Mouse (Mus musculus): Measurements from ENCODE around the gene Dag1.
"Not testable (repeated sequence)": the region's sequence is repeated elsewhere in the genome, so short reads cannot be mapped to it uniquely, and the experiment has no call there.

Gene Dag1

DNA sequence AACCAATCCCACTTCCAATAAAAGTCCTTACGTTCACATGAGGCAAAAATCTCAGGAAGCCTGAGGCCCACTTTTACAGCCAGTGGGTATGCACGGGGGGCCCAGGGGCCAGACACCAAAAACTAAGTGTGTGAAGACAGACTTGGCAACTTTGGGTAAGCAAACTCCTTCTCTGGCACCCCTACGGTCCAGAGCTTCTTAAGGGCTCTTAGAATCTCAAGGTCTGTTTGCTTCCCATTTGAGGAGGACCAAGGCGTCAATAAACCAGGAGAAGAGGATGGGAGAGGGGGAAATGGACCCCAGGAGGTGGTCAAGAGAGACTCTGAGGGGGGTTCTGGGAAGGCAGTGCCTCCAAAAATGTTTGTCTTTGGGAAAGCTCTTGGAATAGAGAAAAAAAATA is 9.7 kb upstream of the Dag1 start:
- no peak for DNase-seq (ENCODE audit: low spot score)

DNA sequence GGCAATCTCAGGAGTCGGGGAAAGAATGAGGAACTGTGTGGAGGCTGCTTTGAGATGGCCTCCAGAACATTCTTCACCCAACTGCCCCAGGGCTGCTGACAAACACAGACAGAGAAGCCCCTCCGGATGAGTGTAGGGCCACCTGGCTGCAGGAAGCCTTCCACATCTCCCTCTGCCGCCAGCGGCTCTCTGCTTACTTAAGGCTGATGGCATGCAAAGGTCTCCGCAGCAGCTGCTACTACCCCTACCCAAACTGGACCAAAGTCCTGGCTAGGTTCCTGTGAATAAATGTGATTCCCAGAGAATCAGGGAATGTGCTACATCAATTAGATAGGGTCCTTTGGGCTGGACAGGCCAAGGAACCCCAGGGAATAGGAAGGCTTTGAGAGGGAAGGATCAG is 8.9 kb upstream of the Dag1 start:
- DNase-seq (ENCODE audit: low spot score), result no peak

DNA sequence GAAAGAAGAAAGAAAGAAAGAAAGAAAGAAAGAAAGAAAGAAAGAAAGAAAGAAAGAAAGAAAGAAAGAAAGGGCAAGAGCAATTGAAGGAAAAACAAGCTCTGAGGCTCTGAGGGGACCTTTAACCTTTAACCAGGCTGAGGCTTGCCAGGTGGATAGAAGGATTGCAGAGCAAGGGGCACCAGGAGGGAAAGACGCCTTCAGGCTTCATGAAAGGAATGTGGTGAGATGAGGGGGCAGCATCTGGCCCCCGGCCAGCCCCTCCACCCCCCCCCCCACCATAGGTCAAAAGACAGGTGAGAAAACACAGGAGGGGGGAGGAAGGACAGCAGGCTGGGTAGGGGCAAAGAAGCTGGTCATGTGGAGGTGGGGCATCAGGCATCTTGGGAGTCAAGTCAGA is 8.2 kb upstream of the Dag1 start:
- DNase-seq (ENCODE audit: low spot score), result no peak

DNA sequence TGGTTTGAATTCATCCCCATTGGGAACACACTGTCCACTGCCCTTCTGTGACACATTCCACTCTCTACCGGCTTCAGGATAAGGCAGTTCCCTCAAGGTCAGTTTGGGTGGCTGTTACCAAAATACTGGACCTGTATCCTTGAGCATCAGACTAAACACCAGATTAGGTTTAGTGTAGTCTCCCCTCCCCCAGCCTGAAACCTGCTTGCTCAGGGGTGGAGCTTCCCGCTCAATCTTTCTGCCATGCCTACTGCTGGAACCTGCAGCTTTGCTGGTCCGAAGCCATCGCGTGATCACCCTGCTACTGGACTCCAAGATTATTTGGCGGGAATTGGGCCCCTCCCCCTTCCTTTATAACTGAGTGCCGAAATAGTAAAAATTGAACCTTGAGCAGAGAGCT is 4.9 kb upstream of the Dag1 start:
- not testable (repeated sequence) for DNase-seq (ENCODE audit: low spot score)

DNA sequence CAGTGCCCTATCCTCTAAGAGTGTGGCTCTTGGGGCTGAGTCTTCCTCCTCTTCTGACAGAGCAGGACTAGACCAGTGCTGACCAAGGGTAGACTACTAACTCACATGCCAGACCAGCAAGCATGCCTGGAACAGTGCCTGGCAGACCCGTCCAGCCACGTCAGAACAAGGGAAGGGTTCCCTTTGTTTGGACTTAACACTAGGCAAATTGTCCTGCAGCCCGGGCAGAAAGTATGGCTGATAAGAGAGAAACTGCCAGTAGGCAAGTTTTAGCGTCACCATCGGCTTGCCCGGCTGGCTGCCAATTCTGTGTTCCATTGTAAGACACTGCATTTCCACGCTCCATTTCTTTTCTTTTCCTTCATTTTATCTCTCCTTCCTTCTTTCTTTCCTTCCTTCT is 3.9 kb upstream of the Dag1 start:
- DNase-seq (ENCODE audit: low spot score), result no peak

DNA sequence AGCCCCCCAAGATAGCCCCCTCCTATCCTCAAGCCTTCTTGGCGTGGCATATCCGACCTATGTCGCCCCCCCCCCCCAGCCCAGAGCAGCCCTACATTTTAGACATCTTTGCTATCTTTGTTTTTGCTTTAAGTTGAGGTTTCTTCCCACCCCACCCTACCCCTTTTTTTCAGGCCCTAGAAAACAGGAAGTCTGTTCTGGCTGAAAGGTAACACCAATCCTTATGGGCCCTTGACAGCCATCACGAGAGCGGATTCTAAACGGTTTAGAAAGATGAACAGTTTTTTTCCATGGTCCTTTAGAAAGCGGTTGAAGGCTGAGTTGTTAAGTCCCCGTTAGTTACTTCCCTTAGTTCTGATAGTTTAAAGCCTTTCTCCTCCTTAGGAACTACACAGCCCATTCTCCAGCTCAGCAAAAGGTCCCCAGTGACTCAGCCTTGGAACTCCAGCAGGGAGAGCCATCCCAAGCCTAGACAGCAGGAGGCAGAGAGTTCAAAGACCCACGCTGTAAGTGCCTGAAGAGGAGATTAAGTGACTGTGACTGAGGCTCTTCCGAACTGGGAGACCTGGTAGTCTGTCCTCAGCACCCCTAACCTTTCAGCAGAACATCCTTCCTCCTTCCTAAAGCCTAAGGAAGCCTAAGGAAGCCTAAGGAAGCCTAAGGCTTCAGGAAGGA is 2.6 kb upstream of the Dag1 start:
- DNase-seq (ENCODE audit: low spot score), result no peak

DNA sequence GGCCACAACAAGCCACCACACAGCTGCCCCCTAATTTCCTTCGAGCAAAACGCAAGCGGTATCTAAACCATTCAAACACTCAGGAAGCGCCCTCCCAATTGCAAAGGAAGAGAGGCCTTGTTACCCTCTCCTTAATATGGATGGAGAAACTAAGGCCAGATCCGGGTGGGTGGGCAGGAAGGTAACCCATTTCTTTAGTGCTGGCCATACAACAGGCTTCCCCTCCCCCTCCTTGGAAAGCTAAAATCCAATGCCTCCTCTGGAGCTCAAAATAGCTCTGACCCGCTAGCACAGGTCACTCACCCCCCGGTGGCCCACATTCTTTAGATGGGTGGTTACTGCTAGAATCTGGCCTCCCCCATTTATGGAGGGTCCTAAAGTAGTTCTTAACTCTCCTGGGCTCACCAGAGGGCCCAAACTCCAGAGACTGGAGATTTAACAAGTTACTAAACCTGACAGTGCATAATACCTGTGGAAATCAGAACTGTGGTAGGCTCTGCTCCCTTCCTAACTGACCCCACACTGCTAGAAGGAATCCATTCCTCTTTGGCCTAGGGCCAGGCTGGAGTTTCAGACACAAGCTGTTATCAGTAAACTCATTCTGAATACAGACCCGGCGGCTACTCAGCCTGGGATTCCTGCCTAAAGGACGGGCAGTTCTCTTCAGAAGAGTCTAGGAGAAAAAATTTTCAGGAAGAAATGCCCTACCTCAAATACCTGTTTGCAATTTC is 598 bp upstream of the Dag1 start:
- DNase-seq (ENCODE audit: low spot score), result peak; percentile 36

DNA sequence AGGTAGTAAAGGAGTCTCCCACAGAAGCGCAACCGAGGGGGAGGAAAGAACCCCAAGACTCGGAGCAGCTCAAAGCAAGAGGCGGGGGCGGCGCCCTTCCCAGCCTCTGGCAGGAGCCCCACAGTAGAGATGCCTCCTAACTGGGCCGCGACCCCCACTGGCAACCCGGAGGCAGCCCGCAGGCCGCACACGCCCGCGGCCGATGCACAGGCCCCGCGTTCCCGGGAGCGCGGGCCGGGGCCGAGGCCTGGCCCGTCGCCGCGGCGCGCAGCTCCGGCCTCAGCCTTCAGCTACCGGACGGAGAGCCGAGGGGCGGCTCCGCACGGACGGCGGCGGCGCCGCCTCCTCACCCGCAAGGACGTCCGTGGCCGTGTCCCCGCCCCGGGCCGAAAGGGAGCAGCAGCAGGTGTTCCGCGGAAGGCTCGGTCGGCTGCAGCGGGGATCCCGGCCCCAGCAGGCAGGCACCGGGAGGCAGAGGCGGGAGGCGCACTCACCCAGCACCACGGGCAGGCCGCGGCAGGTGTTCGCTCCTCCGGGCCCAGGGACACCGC is 552 bp downstream of the Dag1 start:
- DNase-seq (ENCODE audit: low spot score), result no peak

DNA sequence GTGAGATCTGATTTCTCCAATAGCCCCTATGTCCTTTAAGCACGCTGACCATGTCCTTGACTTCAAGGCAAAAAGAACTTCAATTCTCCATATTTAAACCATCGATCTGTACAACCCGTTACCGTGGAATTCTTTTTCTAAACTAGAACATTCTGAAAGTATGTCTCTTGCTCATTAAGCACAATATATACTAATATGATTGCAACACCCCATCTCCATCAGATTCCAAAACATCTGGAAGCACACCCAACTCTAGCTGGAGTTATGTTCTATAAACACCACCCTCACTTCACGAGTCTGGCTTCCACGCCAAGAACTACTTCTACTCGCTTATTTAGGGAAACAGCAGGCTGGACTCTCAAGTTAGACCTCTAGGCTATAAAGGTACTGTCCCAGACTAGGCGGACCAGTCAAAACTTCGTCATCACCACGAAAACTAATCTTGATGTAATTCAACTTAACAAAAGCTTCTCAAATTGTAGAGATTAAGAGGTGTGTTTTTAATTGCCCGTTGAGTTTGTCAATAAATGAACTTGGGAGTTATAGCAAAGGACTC is 1.2 kb downstream of the Dag1 start:
- DNase-seq (ENCODE audit: low spot score), result no peak

DNA sequence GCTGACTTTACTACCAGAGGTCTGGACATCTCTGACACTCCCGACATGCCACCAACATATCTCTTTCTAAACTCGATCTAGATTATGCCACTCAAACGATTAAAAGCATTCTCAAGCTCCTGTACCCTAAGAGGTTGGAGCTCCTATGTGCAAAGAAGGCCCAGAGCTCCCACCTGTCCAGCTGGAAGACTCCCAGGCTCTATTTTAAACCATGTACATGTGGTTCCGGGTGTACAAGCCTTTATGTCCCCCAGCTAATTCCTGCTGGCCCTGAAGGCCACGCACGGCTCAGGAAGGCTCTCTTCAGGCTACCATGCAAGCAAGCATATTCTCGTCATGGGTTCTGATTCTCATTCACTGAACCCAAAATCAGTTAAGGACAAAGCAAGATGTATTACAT is 1.9 kb downstream of the Dag1 start:
- DNase-seq (ENCODE audit: low spot score), result no peak

DNA sequence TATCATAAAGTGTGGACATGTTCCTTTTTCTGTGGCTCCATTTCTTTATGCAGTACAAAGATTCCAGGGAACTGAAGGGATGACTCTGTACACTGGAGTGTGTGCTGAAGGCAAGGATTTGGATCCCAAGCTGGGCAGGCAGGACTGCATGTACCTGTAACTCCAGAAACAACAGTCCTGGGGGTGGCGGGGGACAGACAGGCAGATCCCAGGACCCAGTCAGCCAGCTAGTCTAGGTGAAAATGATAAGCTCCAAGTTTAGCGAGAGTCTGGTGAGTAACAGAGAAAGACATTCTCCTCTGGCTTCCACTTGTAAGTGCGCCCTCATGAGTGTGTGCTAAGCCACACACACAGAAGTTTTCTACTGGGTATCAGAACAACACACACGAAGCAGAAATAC is 3.2 kb downstream of the Dag1 start:
- no peak for DNase-seq (ENCODE audit: low spot score)

DNA sequence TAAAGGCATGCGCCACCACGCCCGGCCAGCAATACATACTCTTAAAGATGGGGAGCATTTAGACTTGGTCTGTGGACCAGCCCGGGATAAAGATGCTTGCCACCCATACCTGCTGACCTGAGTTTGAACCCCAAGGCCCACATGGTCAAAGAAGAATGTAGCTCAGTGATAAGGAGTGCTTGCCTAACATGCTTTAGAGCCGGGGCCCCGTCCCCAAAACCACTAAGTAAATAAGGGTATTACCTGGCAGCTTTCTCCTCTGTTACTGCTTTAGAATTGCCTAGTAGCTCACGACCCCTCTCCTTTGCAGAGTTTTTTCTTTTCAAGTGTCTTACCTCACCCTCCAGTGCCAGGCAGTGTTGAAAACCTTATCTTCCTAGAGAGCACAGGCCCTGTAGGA is 11.0 kb downstream of the Dag1 start:
- no peak for DNase-seq (ENCODE audit: low spot score)

DNA sequence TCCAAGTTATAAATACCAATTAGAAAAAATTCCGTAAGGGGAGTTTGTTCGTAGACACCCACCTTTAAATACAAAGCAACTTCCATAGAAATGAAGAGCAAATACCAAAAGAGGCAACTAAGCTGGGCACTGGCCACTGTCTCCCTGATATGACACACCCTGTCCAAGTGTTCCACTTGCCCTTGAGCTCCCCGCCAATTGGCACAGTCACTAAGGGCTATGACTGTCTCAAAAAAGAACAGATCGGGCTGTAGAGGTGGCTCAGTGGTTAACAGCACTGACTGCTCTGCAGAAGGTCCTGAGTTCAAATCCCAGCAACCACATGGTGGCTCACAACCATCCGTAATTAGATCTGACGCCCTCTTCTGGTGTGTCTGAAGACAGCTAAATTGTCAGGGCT is 11.9 kb downstream of the Dag1 start:
- DNase-seq (ENCODE audit: low spot score), result no peak

DNA sequence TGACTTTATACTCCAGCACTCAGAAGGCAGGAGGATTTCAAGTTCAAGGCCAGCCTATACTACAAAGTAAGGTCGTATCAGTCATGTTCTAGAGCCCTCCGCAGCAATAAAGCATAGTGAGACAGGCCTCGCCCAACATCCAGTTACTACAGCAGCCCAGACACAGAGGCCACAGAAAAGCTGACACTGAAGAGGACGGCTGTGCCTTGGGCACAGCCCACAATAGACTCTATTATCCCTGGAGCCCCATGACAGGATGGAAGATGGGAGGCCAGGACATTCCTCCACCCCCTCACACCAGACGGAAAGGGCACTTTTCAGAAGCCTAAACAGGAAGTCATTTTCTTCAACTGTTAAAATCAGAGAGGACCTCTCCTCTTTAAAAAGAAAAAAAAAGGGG is 14.8 kb downstream of the Dag1 start:
- no peak for DNase-seq (ENCODE audit: low spot score)

DNA sequence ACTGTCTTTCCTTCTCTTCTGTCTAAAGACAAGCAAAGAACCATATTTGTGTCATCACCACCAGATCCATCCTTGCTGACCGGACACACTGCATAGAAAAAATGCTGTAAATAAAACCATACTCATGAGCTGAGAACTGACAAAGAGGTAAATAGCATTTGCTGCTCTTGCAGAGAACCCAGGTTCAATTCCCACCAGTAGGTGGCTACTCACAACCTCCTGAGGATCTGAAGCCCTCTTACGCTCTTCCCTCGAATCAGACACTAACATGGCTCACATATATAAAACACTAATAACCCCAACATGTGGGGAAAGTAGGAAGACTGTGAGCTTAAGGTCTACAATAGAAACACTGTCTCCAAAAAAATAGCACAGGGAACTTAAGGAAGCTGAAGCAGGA is 18.8 kb downstream of the Dag1 start:
- no peak for DNase-seq (ENCODE audit: low spot score)

DNA sequence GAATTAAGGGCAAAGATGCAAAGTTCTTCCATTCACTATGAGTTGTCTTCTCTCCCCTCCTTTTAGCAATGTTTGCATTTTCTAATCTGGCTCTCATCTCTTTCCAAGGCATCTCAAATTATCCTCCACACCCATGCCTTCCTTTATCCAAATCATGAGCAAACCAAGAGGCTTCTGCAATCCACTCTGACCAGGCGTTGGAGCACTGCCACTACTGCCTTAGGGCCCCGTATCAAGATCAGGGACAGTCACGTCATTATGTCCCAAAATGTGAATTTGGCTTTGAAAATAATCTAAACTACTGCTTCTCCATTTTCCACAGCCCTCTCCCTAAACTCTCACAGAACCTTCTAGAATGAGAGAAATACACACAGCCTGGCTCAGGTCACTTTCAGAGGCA is 19.2 kb downstream of the Dag1 start:
- DNase-seq (ENCODE audit: low spot score), result no peak

DNA sequence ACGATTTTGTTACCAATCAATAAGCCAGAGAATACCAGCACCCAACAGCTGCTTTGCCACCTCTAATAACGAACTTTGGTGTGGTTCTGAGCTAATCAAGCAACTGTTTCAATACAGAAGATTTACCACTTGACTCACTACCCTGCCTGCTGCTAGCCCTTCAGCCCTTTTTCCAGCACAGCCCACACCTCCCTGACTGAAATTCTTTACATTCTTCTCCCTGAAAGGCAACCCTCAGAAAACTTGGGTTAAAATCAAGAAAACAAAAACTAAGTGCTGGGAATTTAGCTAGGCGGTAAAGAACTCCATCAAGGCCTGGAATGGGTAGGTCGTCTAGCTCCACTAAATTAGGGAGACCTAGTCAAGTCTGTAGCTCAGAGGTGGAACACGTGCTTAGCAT is 23.8 kb downstream of the Dag1 start:
- no peak for DNase-seq (ENCODE audit: low spot score)

DNA sequence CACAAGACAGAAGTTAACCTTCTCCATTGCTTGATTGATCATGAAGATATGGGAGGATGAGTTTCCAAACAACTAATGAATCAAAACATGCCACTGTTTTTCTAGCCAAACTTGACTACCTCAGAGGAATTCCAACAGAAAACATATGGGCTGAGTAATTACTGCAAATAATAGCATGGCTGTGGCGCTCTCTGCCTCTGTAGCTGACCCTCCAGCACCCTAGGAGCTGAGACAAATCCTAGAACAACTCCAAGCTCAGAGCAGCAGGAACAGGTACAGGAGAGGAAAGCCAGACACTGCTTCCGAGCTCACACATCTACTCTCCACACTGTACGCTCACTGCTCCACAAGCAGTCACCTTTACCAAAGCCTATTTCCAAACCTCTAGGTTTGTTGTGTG is 24.9 kb downstream of the Dag1 start:
- DNase-seq (ENCODE audit: low spot score), result no peak

DNA sequence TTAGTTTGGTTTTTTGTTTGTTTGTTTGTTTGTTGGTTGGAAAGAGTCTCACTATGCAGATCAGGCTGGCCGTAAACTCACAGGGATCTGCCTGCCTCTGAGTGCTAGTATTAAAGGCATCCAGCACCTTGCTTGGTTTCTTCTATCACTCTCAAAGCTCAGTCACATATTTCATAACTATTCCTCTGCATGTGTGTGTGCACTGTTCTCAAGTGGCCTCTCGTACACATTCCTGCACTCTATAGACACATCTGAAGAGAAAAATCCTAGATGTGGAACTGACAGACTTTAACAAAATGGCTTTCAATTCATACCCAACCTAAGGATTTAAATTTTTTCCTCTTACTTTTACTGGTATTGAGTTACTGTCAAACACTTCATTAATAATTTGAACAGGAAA is 25.4 kb downstream of the Dag1 start:
- no peak for DNase-seq (ENCODE audit: low spot score)

DNA sequence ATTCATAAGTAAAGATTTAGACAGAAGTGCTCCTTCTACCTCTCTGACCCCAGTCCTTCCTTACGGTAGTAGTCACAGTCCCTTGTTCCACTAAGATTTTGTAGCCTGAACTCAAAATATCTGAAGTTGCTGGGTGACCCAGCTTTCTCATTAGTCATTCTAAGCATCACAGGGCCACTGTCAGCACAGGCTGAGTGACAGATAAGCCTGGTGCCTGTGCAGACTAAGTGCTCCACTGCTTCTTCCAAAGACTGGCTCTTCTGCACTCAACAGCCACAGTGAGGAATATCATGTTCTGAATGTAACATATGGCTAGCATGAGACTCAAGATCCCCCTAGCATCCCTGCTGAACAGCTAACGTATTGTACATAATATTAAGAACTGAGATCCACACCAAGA is 29.1 kb downstream of the Dag1 start:
- DNase-seq (ENCODE audit: low spot score), result no peak

DNA sequence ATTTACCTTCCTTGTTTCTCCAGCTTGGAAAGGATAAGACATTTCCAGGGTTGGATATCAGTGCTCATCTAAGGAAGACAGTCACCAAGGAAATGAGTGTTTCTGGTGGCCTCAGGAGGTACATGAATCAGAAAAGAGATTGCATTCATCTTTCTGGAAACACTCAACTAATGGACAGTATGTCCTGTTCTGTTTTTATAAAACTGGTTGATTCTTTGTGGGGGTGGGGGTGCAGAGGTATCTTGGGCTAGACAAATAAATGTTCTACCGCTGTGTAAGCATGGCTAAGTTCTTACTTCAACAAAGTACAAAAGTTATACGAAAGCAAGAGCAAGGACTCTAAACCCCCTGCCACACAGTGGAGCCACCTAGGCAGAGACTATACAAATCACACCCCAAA is 30.9 kb downstream of the Dag1 start:
- DNase-seq (ENCODE audit: low spot score), result no peak

DNA sequence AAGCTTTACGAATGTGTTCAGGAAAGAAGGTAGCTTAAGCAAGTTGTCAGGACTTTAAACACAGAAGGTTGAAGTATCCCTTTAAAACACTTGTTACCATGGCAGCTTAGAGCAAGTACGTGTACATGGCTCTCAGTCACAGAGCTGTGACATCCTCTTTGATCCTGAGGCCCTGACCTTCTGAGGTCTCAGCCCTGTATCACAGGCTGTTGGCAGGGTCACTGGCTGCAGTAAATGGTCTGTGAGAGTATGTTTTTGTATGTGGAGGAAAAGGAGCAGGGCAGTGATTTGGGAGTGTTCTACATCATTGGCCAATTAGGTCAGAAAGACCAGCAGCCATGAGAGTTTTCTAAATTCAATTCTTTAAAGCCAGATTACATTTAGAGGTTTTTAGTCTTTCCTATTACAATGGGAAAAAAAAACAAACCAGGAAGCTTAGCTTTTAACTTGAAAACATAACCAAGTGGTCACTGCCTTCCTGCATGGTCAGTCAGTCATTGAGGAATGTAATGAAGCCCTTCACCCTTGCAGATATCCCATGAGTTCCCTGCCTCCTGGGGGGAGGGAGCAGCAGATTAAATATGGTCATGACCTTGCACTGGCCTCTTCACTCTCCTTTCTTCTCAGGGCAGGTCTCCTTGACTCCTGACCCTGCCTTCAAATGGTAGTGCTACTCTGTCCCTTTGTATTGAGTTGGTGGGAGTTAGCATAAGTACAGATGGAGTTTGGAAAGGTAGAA is 35.7 kb downstream of the Dag1 start:
- no peak for DNase-seq (ENCODE audit: low spot score)

DNA sequence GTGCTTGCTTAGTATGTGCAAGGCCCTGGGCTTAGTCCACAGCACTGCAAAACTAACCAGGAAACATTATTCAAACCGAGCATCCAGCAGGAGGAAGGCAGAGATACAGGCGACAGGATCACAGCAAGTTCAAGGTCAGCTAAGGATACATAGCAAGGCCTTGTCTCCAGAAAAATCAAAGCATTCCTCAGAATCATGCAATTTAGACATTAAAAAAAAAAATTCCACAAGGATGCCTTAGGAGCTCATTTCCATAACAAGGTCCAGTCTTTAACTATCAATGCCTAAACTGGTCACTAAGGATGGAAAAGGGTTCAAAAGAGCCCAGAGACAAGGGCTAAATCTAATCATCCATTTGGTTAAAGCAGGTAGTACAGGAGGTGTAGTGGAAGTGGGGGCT is 38.6 kb downstream of the Dag1 start:
- DNase-seq (ENCODE audit: low spot score), result no peak

Data from ovary, postnatal 14 days (tissue).